Mouse (Mus musculus) brain, embryonic 14.5 days (tissue): ENCODE data around the gene Hoxc6.

Experiments used
- CTCF ChIP-seq: fragments of 200-500 bp; IDR thresholded peaks from 2 replicates; pipeline ENCODE4 v1.5.1; 2012; ENCODE audit warnings: inconsistent platforms, mild to moderate bottlenecking, moderate library complexity, borderline replicate concordance; ENCODE audit not compliant: insufficient read depth, insufficient read length; ENCODE audit errors: extremely low read depth
- POLR2A ChIP-seq: fragments of 200-500 bp; IDR thresholded peaks from 2 replicates; pipeline ENCODE4 v1.6.1; 2012; ENCODE audit warnings: mild to moderate bottlenecking, inconsistent platforms, borderline replicate concordance; ENCODE audit not compliant: poor library complexity, insufficient read depth, insufficient read length, severe bottlenecking; ENCODE audit errors: extremely low read depth

DNA sequence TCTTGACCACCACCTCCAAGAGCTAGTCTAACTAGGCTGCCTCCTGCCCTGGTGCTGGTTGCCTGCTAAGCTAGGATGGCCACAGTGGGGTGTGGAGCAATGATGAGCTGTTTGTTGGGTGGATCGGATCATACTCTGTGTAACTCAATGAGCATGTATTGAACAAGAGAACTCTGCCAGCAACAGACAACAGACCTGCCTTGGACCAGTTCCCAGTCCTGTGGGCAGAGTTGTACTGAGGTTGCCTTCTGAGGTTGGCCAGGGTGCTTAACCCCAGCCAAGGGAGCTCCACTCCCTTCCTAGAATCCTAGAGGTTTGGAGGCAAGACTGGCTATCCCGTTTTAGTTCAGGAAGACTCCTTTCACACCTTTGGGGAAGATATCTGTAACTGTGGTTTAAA, 58.3 kb downstream of the Hoxc6 start:
- TF ChIP-seq CTCF (no peak), POLR2A (no peak)
